Mouse (Mus musculus): ENCODE data around the gene Trim66. TPM values are rescaled to one million over a fixed set of nuclear protein-coding genes. Genes with fewer than 3 reads are reported as not detected.

Trim66 gene
- total RNA-seq (2014; fragmentation: Nextera tagmentation) (not detected in 2 replicates), total RNA-seq (2017) (not detected in 2 replicates)

GRCm38 (mm10) chr7:109508034-109508433 lies at the start of gene Trim66:
TSS of gene Trim66 (minus strand) at chr7:109508134.
- no peak for ATAC-seq (replicated peaks; ENCODE audit: low FRiP score, low TSS enrichment, poor library complexity, severe bottlenecking)

DNA sequence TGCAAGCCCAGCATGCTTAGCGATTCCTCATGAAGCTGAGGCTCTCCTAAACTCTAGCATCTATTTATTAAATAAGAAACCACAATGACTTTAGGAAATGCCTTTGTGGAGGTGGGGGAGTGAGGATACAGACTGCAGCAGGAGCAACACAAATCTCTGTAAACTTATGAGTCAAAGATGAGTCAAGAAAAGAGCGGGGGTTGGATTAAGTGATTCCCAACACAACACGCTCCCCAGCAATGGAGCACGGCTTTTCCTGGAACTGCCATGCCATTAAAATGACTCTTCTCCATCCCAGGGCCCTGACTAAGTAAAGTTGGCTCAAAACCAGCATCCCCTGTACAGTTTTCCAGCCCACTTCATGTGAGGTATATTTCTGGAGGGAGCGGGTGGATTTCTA lies 38.8 kb upstream of the Trim66 start:
- ATAC-seq (replicated peaks; ENCODE audit: low FRiP score, low TSS enrichment, poor library complexity, severe bottlenecking), result no peak

- ATAC-seq (replicated peaks; ENCODE audit: low FRiP score, low TSS enrichment, poor library complexity, severe bottlenecking), result no peak
Measured at GRCm38 (mm10) chr7:109546186-109546585, 38.3 kb upstream of the Trim66 start.

DNA sequence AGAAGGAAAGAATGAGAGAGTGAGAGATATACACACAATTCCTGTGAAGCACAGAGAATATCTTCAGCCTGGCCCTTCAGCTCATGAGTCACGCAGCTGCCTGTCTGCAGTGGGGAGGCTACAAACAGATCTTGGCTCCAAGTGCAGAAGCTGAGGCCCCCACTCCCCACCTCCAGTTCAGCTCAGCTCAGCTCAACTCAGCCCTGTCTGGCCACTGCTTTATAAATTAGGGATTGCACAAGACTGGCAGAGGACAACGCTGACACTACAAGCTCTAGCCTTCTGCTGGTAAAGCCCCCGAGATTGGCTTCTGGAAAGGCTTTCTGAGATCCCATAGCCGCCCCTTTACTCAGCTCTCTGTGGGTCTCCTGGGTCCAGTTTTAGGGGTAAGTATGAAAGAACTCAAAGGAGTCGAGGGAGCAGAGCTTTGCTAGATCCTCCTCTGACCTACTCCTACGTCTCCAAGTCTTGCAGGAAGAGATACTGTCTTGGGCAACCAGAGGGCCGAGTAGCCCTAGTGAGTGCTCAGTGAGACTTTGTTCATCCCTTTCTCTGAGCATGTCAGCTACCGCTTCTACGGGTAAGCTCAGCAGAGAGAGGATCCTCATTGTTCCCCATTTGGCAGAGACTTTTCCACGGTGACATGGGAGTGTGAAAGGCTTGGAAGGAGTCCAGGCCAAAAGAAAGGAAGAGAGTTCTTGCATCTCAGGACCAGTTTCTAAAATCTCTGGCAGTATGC lies 37.5 kb upstream of the Trim66 start:
- no peak for ATAC-seq (replicated peaks; ENCODE audit: low FRiP score, low TSS enrichment, poor library complexity, severe bottlenecking)

DNA sequence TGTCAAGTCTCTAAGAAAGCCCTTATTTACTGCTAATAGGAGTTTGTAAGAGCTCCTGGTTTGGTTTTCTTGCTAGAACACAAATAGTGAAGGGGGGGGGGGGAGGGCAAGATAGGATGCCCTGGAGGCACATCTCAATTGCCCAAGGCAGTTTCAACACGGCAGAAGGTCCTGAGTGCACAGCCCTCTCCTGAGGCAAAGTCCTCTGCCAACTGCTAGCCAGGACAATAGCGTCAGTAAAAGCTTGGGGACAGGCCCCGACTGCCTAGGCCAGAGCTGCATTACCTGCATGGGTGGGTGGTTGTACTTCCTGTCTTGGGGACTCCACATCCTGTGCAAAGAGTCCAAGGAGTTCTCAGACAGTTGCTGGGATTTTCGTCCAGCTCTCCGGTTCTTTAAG lies 36.9 kb upstream of the Trim66 start:
- ATAC-seq (replicated peaks; ENCODE audit: low FRiP score, low TSS enrichment, poor library complexity, severe bottlenecking), result no peak

DNA sequence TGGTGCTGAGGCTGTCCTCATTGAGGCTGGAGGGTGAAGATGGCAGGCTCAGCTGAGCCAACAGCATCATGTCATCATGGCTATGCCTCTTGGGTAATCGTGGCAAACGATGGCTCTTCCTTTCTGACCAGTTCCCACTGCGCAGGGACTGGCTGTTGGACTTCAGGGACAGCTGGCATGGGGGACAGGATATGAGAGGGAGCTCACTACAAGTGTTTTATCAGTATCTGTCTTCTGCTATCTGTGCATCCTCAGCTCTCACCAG lies 34.4 kb upstream of the Trim66 start:
- ATAC-seq (replicated peaks; ENCODE audit: low FRiP score, low TSS enrichment, poor library complexity, severe bottlenecking), result no peak

DNA sequence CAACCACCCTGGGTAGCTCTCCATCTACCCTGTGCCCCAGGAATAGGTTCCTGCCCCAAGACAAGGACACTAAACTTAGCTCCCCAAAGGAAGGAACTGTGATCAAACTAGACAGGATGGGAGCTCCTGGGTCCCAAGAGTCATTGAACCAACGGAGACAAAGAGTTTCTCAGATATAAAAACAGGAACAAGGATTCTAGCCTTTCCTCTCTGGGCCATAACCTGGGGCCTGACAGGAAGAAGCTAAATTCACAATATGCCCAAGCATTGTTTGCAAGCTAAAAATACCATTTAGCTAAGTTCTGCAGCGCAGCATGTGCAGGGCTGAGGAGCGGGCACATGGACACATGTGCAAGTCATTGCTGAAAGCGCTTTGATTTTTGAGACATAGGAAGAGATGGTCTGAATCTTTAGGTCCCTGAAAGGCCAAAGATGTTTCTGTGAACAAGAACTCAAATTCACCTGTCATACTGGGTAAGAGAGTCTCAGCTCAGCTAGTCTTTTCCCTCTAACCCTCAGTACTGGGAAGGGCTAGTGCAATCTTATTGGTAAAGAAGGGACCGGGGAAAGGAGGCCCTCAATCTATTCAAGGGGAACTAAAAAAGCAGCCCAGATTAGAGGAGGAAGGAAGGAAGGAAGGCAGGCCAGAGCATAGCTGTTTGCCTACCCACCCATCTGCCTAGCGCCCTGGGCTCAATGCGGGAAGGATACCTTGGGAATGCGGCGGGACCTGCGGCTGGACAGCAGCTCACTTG lies 33.9 kb upstream of the Trim66 start:
- ATAC-seq (replicated peaks; ENCODE audit: low FRiP score, low TSS enrichment, poor library complexity, severe bottlenecking), result no peak

GRCm38 (mm10) chr7:109540902-109541301 lies 33.0 kb upstream of the Trim66 start:
- no peak for ATAC-seq (replicated peaks; ENCODE audit: low FRiP score, low TSS enrichment, poor library complexity, severe bottlenecking)

DNA sequence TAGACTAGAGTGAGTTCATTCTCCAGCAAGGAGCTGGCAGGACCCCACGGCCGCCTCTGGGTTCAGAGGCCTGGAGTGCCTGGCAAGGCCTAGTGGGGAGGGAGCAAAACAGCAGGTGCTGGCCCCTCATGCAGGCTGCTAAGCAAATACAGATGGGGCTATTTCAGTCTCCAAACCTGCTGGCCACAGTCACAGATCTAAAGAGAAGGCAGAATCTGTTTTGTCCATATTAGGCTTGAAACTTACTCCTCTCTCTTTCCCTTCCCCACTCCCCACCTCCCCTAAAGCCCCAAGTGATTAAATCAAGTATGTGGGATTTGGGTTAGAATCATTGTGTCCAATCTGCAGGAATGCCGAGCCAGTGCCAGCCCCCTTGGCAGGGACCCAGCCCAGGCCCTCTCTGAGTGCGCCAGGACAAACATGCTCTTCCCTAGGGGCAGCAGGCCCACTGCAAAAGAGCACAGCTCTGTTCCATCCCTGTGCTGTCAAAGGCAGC lies 28.6 kb upstream of the Trim66 start:
- no peak for ATAC-seq (replicated peaks; ENCODE audit: low FRiP score, low TSS enrichment, poor library complexity, severe bottlenecking)

- ATAC-seq (replicated peaks; ENCODE audit: low FRiP score, low TSS enrichment, poor library complexity, severe bottlenecking), result no peak
Measured at GRCm38 (mm10) chr7:109534921-109535320, 27.0 kb upstream of the Trim66 start.

DNA sequence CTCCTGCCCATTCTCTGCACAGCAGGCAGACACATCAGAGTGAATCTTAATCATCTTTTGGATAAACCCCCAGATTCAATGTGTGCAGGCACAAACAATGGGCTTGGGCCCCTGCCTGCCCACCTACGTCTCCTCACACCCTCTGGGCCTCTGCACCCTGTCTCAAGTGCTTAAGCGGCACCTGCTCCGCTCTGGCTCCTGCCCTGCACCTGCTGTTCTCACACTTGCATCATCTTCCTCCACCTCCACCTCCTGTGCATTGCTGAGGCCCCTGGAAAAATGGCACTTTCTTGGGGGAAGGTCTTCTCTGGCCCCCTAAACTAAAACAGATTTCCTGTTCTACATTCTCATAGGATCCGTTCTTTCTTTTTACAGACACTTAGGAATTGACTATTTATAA lies 26.0 kb upstream of the Trim66 start:
- no peak for ATAC-seq (replicated peaks; ENCODE audit: low FRiP score, low TSS enrichment, poor library complexity, severe bottlenecking)

GRCm38 (mm10) chr7:109533129-109533528 lies 25.2 kb upstream of the Trim66 start:
- ATAC-seq (replicated peaks; ENCODE audit: low FRiP score, low TSS enrichment, poor library complexity, severe bottlenecking), result no peak

DNA sequence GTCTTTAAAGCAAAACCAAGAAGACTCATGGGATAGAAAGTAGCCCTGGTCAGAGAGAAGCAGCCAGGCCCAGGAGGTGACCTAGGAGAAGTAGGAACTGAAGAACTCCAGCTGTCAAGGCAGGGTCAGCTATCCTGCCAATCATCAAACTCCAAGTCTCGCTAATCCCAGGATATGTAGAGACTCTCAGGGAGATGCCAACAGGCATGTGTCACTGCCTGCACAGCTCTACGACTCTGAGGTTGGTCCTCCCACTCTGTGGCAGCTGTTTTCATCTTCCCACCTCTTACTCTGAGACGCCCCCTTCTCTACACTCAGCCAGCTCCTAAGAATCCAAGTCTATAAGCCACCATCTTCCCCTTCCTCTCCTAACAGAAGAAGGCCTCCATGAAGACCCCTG lies 24.8 kb upstream of the Trim66 start:
- no peak for ATAC-seq (replicated peaks; ENCODE audit: low FRiP score, low TSS enrichment, poor library complexity, severe bottlenecking)

DNA sequence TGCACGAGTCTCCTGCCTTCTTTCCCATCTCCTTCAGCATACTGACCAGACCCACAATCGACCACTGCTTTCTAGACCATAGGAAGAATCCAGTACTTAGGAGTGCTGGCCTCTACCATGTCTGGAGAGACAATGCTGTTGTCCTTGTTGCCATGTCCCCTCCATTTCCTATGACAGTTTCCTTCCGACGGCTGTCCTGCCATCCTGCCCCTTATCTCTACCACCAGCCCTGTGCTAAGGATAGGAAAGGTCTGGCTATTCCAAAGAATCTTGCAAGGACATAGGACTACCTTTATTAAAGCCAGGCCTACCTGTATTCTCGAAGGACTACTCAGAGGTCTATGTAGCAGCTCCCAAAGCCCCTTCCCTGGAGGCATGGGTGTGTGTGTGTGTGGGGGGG lies 23.6 kb upstream of the Trim66 start:
- ATAC-seq (replicated peaks; ENCODE audit: low FRiP score, low TSS enrichment, poor library complexity, severe bottlenecking), result no peak

DNA sequence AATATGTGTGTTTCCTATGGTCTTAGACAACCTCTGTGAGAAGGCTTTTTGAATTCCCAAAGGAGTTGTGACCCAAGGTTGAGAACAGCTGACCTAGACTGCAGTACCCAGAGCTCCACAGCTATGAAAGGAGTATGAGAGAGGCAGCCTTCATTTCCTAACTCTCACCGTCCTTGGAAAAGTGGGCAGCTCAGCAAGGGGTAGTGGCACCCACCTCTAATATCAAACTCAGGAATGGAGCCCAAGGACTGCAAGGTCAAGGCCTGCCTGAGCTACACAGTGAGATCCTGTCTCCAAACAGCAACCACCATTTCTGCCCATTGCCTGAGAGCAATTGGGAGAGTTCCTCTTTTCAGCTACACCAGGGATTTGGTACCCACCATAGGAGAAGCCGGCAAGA lies 21.8 kb upstream of the Trim66 start:
- ATAC-seq (replicated peaks; ENCODE audit: low FRiP score, low TSS enrichment, poor library complexity, severe bottlenecking), result no peak

DNA sequence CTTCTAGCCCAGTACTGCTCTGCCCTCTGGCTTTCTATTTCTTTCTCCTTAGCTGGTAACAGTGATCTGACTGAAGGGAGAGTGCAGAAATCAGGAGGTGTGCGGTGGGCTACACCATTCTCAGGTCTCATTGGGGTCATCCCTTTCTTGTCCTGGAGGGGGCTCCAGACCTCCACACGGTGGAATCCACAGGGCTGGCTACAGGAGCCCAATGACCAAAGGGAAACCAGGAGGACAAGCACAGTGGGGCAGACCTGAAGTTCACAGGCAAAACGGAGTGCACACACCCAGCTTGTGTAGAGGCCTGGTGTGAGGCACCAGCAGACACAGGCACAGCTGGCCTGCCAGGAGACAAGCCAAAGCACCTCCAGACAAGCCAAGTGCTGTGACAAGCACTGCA lies 20.4 kb upstream of the Trim66 start:
- peak; percentile 21 for ATAC-seq (replicated peaks; ENCODE audit: low FRiP score, low TSS enrichment, poor library complexity, severe bottlenecking)

- ATAC-seq (replicated peaks; ENCODE audit: low FRiP score, low TSS enrichment, poor library complexity, severe bottlenecking), result no peak
Measured at GRCm38 (mm10) chr7:109527536-109527935, 19.6 kb upstream of the Trim66 start.

DNA sequence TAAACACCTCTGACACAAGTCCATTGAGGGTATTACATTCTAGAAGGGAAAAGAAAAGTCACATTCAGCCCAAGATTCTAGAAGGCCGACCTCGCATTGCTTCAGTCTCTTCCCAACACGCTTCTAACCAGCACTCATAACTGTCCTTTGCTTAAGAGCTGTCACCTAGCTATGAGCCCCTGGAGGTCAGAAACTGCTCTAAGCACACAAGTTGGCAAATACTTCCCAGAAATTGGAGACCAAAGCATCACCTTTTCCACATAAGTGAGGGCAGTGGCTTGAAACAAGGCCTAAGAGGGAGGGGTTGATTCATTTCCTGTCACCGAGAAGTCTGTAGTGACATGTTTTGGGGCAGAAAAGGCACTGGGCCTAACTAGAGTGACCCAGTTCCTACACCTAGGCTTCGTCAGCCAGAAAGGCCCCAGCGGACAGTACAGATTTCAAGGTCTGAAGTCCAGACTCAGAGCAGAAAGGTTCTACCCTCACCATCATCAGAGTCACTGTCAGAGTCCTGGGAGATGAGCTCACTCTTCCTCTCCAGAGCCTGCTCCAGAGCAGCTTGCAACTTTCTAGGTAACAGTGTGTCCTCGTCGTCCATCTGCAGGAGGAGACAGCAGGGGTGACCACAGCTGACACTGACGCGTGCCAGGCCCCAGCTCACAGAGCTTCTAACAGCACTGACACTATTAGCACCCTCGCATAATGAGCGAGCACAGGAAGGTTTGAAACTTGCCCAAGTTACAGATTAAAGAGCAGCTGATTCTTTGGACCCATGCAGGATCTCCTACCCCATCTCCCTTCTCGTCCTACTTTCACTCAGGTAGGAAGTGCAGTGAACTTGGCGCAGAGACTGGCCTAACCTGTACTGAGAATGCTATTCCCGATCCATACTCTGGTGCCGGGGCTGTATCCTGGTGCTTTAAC lies 18.1 kb upstream of the Trim66 start:
- no peak for ATAC-seq (replicated peaks; ENCODE audit: low FRiP score, low TSS enrichment, poor library complexity, severe bottlenecking)

- ATAC-seq (replicated peaks; ENCODE audit: low FRiP score, low TSS enrichment, poor library complexity, severe bottlenecking), result no peak
Measured at GRCm38 (mm10) chr7:109524763-109525162, 16.8 kb upstream of the Trim66 start.

GRCm38 (mm10) chr7:109524442-109524744 lies 16.5 kb upstream of the Trim66 start:
- no peak for ATAC-seq (replicated peaks; ENCODE audit: low FRiP score, low TSS enrichment, poor library complexity, severe bottlenecking)
